Comparison of ENCODE assay signal across 8 mouse cellular contexts in genomic region chr14:24273575-24273974, GRCm38 (mm10). TPM values are rescaled to one million over a fixed set of nuclear protein-coding genes. Genes with fewer than 3 reads are reported as not detected.
A peak's percentile ranks its signal among the peaks of the same experiment; 100 is the strongest.
DNase-seq lines count a peak whose midpoint lies in the region; ATAC-seq lines count a peak whose summit lies in the region.

No protein-coding gene starts in this region.

- H3K27me3 ChIP-seq in forebrain, embryonic 12.5 days = no peaks in the 10 kb centered on the region
- no peaks in the 10 kb centered on the region for H3K27me3 ChIP-seq in forebrain, embryonic 10.5 days (ENCODE audit: poor library complexity, severe bottlenecking)
- no peaks in the 10 kb centered on the region for H3K27me3 ChIP-seq in hindbrain, embryonic 16.5 days (replicated peaks; ENCODE audit: control insufficient read depth, insufficient read depth, low read length)

- DNase-seq in forebrain, embryonic 10.5 days (ENCODE audit: extremely low spot score, low spot score) = no peak
- peak; percentile 29 to 38 for DNase-seq in right cerebral cortex, adult 2 months (ENCODE audit: low spot score in 2 of 2)
- no peak for DNase-seq in right cerebral cortex, postnatal 14 days
- DNase-seq in lung, postnatal 25 days (ENCODE audit: low spot score) = peak; percentile 21
- no peak for DNase-seq in natural killer cell, adult 2 months (ENCODE audit: low spot score in 2 of 2)
- no peak for DNase-seq in gastrocnemius, postnatal 36 days

- intact Hi-C loops in gastrocnemius, postnatal 36 days (cut with DNase I) = no loop called here

- H3K36me3 ChIP-seq in forebrain, embryonic 12.5 days (replicated peaks) = no peaks in the 10 kb centered on the region
- H3K36me3 ChIP-seq in forebrain, embryonic 10.5 days (replicated peaks) = no peaks in the 10 kb centered on the region
- no peaks in the 10 kb centered on the region for H3K36me3 ChIP-seq in hindbrain, embryonic 16.5 days (ENCODE audit: control insufficient read depth, insufficient read depth, low read length)

- H3K27ac ChIP-seq in forebrain, embryonic 12.5 days = no peak overlapping the region
- no peak overlapping the region for H3K27ac ChIP-seq in forebrain, embryonic 10.5 days
- H3K27ac ChIP-seq in hindbrain, embryonic 16.5 days (ENCODE audit: low read depth, low read length) = no peak overlapping the region

- H3K9ac ChIP-seq in forebrain, embryonic 12.5 days = no peak overlapping the region
- no peak overlapping the region for H3K9ac ChIP-seq in hindbrain, embryonic 16.5 days (ENCODE audit: low read depth, low read length)

- peak; percentile 36; the same call in 1 of the 2 replicates for ATAC-seq in forebrain, embryonic 12.5 days (ENCODE audit: low FRiP score)
- peak; percentile 50; the same call in 1 of the 2 replicates for ATAC-seq in hindbrain, embryonic 16.5 days

- no peaks in the 10 kb centered on the region for H3K4me1 ChIP-seq in forebrain, embryonic 12.5 days
- peaks cover 6% of the 10 kb centered on the region; the same call in 1 of the 2 replicates for H3K4me1 ChIP-seq in forebrain, embryonic 10.5 days
- H3K4me1 ChIP-seq in hindbrain, embryonic 16.5 days (ENCODE audit: control insufficient read depth, insufficient read depth, low read depth, low read length) = no peaks in the 10 kb centered on the region

- H3K9me3 ChIP-seq in forebrain, embryonic 12.5 days = no peaks in the 10 kb centered on the region
- H3K9me3 ChIP-seq in forebrain, embryonic 10.5 days = no peaks in the 10 kb centered on the region
- H3K9me3 ChIP-seq in hindbrain, embryonic 16.5 days (ENCODE audit: control insufficient read depth, low read length) = no peaks in the 10 kb centered on the region

- H3K4me2 ChIP-seq in forebrain, embryonic 12.5 days = no peak overlapping the region
- H3K4me2 ChIP-seq in hindbrain, embryonic 16.5 days (ENCODE audit: low read length) = no peak overlapping the region

- no peak overlapping the region for H3K4me3 ChIP-seq in forebrain, embryonic 12.5 days (replicated peaks)
- H3K4me3 ChIP-seq in forebrain, embryonic 10.5 days = no peak overlapping the region
- H3K4me3 ChIP-seq in hindbrain, embryonic 16.5 days (ENCODE audit: low read length) = no peak overlapping the region

- WGBS in forebrain, embryonic 12.5 days = 42% methylated on average over 2 of the region's 2 CpGs
- 56% methylated on average over 2 of the region's 2 CpGs for WGBS in forebrain, embryonic 10.5 days
- 41% methylated on average over 2 of the region's 2 CpGs for WGBS in hindbrain, embryonic 16.5 days

RNA-seq across cellular contexts. Expression of gene E330034G19Rik, which starts 19.4 kb away (rescaled TPM):
- not detected in 2 replicates for polyA plus RNA-seq in forebrain, embryonic 12.5 days (2016; fragmentation: Nextera tagmentation; extraction: Ambion mirVana)
- not detected in 2 replicates for polyA plus RNA-seq in forebrain, embryonic 10.5 days (2016; fragmentation: Nextera tagmentation; extraction: Ambion mirVana)
- 0.16 and 0.23 TPM in 2 replicates for polyA plus RNA-seq in hindbrain, embryonic 16.5 days (2015; fragmentation: Nextera tagmentation; extraction: Ambion mirVana)
- total RNA-seq in gastrocnemius, postnatal 36 days (2021) = not detected

RNA-seq across cellular contexts. Expression of gene Dlg5, which starts 27.9 kb away (rescaled TPM):
- 20.9 and 22.5 TPM in 2 replicates for polyA plus RNA-seq in forebrain, embryonic 12.5 days (2016; fragmentation: Nextera tagmentation; extraction: Ambion mirVana)
- polyA plus RNA-seq in forebrain, embryonic 10.5 days (2016; fragmentation: Nextera tagmentation; extraction: Ambion mirVana) = 15.0 and 16.5 TPM in 2 replicates
- polyA plus RNA-seq in hindbrain, embryonic 16.5 days (2015; fragmentation: Nextera tagmentation; extraction: Ambion mirVana) = 18.4 and 21.0 TPM in 2 replicates
- 1 to 10 TPM; 4.3 to 4.5 TPM for total RNA-seq in gastrocnemius, postnatal 36 days (2021)

Comparison
In these comparisons a context has a peak if more than half of its experiments do, and no peak if none do; other contexts are left out.
1. DNase-seq: peak in right cerebral cortex, adult 2 months (2 of 2) and lung, postnatal 25 days (single experiment); none in forebrain, embryonic 10.5 days (single experiment), right cerebral cortex, postnatal 14 days (single experiment), natural killer cell, adult 2 months (0 of 2) and gastrocnemius, postnatal 36 days (0 of 2).